Mouse (Mus musculus) stomach, postnatal 0 days (tissue): ENCODE measurements at regions not wholly inside any gene's neighbourhood (a gene's known extent, or its start where the extent isn't known, plus 50 kb on each side); places are given as distances from the start of the nearest gene placed in this dataset.

Source experiments
- CTCF ChIP-seq: IDR thresholded peaks from 2 replicates; pipeline ENCODE4 v1.5.1; 2016; ENCODE audit warnings: antibody characterized with exemption, low read depth, mild to moderate bottlenecking, moderate library complexity
- EP300 ChIP-seq: optimal IDR thresholded peaks from 2 replicates; pipeline ENCODE3; 2016; ENCODE audit warnings: antibody characterized with exemption

GRCm38 (mm10) chr3:148005831-148006230, 984.5 kb downstream of the Adgrl2 start:
- TF ChIP-seq EP300 (no peak), CTCF (no peak)
